Mouse (Mus musculus): ENCODE measurements around the gene Olfr1406. TPM values are rescaled to one million over a fixed set of nuclear protein-coding genes. Genes with fewer than 3 reads are reported as not detected.
"Not testable (repeated sequence)": the region's sequence is repeated elsewhere in the genome, so short reads cannot be mapped to it uniquely, and the experiment has no call there.

Gene Olfr1406
- polyA plus RNA-seq (2015; fragmentation: Nextera tagmentation; extraction: Ambion mirVana) = not detected in 2 replicates

DNA sequence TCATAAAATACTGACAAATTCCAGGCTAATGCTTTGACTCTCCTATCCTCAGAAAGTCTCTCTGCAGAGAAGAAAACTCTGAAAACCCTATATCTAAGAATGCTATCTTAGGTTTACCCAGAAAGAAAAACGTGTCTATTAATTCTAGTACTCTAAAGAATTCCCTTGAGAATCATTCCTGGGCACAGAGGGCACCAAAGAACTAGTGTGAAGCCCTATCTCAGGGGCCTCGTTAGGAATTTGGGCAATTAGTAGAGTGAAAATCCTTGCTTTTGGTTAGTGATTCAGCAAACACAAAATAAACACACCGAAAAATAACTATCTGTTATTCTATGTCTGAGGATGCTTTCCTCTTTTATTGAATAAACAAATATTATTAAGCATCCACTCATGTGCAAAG is at the start of gene Olfr1406:
TSS of gene Olfr1406 (minus strand) at position 101 of the 400 bp plus-strand sequence.
- Histone ChIP-seq H3K36me3 (no peaks in the 10 kb centered on the region), H3K27ac (replicated peaks) (no peak within 1 kb of the TSS), H3K4me3 (no peak within 1 kb of the TSS), H3K4me1 (no peaks in the 10 kb centered on the region), H3K9me3 (no peaks in the 10 kb centered on the region), H3K27me3 (replicated peaks) (no peaks in the 10 kb centered on the region), H3K9ac (no peak within 1 kb of the TSS), H3K4me2 (no peak within 1 kb of the TSS)
- no peak for ATAC-seq (ENCODE audit: extremely low read depth, insufficient number of reproducible peaks, low FRiP score, low TSS enrichment)
- 49% methylated on average over 3 of the region's 3 CpGs for WGBS

DNA sequence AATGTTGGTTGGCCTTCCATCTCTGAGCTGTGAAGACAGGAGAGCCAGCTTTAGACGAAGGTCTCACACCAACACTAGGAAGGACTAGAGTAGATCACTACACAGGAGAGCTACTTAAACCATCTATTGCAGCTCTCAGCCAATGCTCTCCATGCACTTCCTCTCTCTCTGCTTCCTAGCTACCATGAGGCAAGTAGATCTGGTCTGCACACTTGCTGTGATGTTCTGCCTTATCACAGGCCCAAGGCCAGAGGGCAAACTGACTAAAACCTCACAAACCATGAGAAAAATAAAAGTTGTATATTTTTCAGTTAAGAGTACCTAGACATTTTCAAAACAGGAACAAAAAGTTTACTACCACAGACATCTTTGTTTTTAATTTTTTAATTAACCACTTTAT is 46.6 kb upstream of the Olfr1406 start:
- H3K4me2 ChIP-seq; H3K36me3 ChIP-seq; H3K27me3 ChIP-seq (replicated peaks); H3K9ac ChIP-seq; H3K4me3 ChIP-seq; H3K4me1 ChIP-seq; H3K27ac ChIP-seq (replicated peaks); ATAC-seq (ENCODE audit: extremely low read depth, insufficient number of reproducible peaks, low FRiP score, low TSS enrichment); H3K9me3 ChIP-seq: not testable (repeated sequence)
- WGBS = 63% methylated on average over 1 of the region's 1 CpGs

DNA sequence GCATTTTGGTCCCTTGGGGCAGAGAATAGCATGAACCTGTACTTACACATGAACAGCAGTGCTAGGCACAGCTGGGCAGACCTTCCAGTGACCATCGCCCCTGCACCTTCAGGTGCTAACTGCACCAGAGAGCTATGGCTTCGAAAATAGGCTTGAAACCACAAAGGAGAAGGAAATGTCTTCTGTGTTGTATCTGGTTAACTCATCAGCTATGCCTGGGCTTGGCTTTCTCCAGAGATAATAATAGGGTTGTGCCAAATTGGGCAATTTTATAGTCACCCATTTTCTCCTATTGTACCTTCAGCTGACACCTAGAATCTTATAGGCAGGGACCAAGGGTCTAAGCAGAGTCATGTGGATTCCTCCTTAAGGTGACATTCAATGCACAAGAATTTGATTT is 36.6 kb upstream of the Olfr1406 start, which contains the start of gene Fcer1a:
TSS of gene Fcer1a (minus strand) at position 134 of the 400 bp plus-strand sequence.
- Histone ChIP-seq H3K4me1 (no peaks in the 10 kb centered on the region), H3K36me3 (no peaks in the 10 kb centered on the region), H3K27ac (replicated peaks) (no peak within 1 kb of the TSS), H3K4me2 (no peak within 1 kb of the TSS), H3K4me3 (no peak within 1 kb of the TSS), H3K27me3 (replicated peaks) (no peaks in the 10 kb centered on the region), H3K9ac (no peak within 1 kb of the TSS), H3K9me3 (no peaks in the 10 kb centered on the region)
- no peak for ATAC-seq (ENCODE audit: extremely low read depth, insufficient number of reproducible peaks, low FRiP score, low TSS enrichment)
- WGBS = 68% methylated on average over 2 of the region's 2 CpGs

DNA sequence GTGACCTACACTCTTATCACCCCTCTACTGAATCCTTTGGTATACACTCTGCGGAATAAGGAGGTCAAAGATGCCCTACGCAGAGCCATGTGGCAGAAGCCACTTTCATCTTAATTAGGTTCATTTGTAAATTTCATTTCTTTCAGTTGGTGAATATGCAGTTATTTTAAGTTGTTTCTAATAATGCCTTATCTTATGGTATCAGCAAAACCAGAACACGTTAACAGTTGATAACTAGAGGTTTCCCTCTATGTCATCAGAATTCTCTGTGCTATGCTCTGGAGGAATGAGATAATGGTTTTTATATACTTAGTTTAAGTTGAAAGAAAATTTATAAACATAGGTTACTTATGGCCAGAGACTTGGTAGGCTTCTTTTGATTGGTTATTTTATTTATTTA is 26.0 kb upstream of the Olfr1406 start:
- WGBS = 79% methylated on average over 3 of the region's 3 CpGs
- no peak overlapping the region for H3K9ac ChIP-seq
- no peaks in the 10 kb centered on the region for H3K27me3 ChIP-seq (replicated peaks)
- no peaks in the 10 kb centered on the region for H3K4me1 ChIP-seq
- no peaks in the 10 kb centered on the region for H3K36me3 ChIP-seq
- H3K4me2 ChIP-seq = no peak overlapping the region
- H3K27ac ChIP-seq (replicated peaks) = no peak overlapping the region
- H3K9me3 ChIP-seq = no peaks in the 10 kb centered on the region
- H3K4me3 ChIP-seq = no peak overlapping the region
- ATAC-seq (ENCODE audit: extremely low read depth, insufficient number of reproducible peaks, low FRiP score, low TSS enrichment) = no peak

DNA sequence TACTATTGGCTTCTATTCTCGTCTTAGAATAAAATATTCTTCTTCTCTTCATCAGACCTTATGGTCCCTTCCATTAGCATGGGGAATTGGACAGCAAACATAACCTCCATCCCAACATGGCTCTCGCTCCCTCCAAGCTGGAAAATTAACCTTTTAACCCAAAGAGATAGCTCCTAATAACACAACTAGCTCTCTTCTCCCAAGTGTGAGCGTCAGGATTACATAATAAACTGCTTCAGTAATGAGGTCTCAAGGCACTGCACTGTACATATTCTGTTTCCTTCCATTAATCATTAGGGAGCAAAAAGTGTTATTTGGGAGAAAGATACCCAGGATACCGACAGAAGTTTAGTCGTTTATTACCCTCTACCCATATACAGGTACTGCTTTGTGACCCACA is 21.7 kb upstream of the Olfr1406 start, which contains the start of gene Olfr1404:
TSS of gene Olfr1404 (plus strand) at position 301 of the 400 bp plus-strand sequence.
- Histone ChIP-seq H3K9me3 (peaks cover 7% of the 10 kb centered on the region; the same call in 1 of the 2 replicates), H3K4me1 (no peaks in the 10 kb centered on the region), H3K27ac (replicated peaks) (no peak within 1 kb of the TSS), H3K4me2 (no peak within 1 kb of the TSS), H3K9ac (no peak within 1 kb of the TSS), H3K36me3 (no peaks in the 10 kb centered on the region), H3K27me3 (replicated peaks) (no peaks in the 10 kb centered on the region), H3K4me3 (no peak within 1 kb of the TSS)
- 68% methylated on average over 5 of the region's 5 CpGs for WGBS
- no peak for ATAC-seq (ENCODE audit: extremely low read depth, insufficient number of reproducible peaks, low FRiP score, low TSS enrichment)

DNA sequence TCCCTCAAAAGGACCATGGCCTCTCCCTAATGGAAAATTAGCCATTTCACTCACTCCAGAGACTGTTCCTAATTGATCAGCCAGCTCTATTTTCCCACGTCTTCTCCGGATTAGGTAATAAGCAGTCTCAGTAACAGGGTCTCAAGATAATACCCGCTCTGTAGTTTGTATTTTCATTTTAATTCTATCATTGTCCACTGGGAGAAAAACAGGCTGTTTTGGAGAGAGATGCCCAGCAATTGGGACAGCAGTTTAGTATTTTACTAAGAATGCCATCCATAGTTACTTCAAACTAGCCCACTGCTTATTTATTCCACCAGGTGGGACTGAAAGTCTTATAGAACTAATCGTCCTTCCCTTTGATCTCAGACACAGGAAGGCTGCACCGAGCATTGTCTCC is 7.1 kb upstream of the Olfr1406 start, which contains the start of gene Olfr218:
TSS of gene Olfr218 (plus strand) at position 301 of the 400 bp plus-strand sequence.
- Histone ChIP-seq H3K27ac (replicated peaks) (no peak within 1 kb of the TSS), H3K27me3 (replicated peaks) (no peaks in the 10 kb centered on the region), H3K4me3 (no peak within 1 kb of the TSS), H3K36me3 (no peaks in the 10 kb centered on the region), H3K4me2 (no peak within 1 kb of the TSS), H3K9me3 (no peaks in the 10 kb centered on the region), H3K9ac (no peak within 1 kb of the TSS), H3K4me1 (no peaks in the 10 kb centered on the region)
- 72% methylated on average over 5 of the region's 5 CpGs for WGBS
- ATAC-seq (ENCODE audit: extremely low read depth, insufficient number of reproducible peaks, low FRiP score, low TSS enrichment) = no peak

DNA sequence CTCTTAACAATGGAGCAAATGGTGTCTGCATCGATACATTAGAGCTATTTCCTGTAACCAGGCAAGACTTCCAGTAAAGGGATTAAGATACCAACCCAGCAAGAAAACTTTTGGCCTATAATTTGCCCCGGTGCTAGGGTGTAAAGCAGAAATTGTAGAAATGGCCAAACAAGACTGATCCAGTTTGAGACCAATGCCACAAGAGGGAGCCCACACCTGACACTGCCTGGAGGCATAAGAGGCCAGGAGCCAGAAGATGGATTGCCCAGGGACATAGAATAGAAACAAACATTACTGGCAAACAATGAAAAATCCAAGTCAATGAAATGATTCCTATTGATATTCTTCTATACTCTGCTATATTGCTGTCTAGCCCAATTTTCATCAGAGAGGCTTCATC is 5.9 kb upstream of the Olfr1406 start:
- WGBS = 63% methylated on average over 2 of the region's 2 CpGs
- H3K27ac ChIP-seq (replicated peaks) = no peak overlapping the region
- no peak overlapping the region for H3K4me3 ChIP-seq
- H3K4me2 ChIP-seq = no peak overlapping the region
- H3K27me3 ChIP-seq (replicated peaks) = no peaks in the 10 kb centered on the region
- no peak overlapping the region for H3K9ac ChIP-seq
- no peaks in the 10 kb centered on the region for H3K9me3 ChIP-seq
- no peaks in the 10 kb centered on the region for H3K36me3 ChIP-seq
- ATAC-seq (ENCODE audit: extremely low read depth, insufficient number of reproducible peaks, low FRiP score, low TSS enrichment) = no peak
- no peaks in the 10 kb centered on the region for H3K4me1 ChIP-seq

DNA sequence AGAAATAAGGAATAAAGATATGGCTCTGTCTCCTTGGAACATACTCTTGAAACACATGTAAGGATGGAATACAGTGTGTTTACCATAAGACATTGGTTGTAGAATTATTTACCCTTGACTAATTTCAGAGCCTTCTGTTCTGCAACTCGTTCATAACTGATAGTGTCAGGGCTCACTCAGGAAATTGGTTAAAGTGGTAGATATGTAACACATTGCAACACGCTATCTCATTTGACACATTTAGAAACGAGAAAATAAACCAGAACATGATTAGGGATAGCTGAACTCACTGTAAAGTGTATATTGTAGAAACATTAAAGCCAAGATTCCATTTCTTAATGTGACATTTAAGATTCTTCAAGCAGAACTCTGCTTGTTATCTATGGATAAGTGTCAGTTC is 1.6 kb upstream of the Olfr1406 start:
- no peak for ATAC-seq (ENCODE audit: extremely low read depth, insufficient number of reproducible peaks, low FRiP score, low TSS enrichment)
- Histone ChIP-seq H3K9me3 (no peaks in the 10 kb centered on the region), H3K9ac (no peak overlapping the region), H3K36me3 (no peaks in the 10 kb centered on the region), H3K4me1 (no peaks in the 10 kb centered on the region), H3K27ac (replicated peaks) (no peak overlapping the region), H3K27me3 (replicated peaks) (no peaks in the 10 kb centered on the region), H3K4me2 (no peak overlapping the region), H3K4me3 (no peak overlapping the region)
- WGBS = 32% methylated on average over 3 of the region's 3 CpGs

DNA sequence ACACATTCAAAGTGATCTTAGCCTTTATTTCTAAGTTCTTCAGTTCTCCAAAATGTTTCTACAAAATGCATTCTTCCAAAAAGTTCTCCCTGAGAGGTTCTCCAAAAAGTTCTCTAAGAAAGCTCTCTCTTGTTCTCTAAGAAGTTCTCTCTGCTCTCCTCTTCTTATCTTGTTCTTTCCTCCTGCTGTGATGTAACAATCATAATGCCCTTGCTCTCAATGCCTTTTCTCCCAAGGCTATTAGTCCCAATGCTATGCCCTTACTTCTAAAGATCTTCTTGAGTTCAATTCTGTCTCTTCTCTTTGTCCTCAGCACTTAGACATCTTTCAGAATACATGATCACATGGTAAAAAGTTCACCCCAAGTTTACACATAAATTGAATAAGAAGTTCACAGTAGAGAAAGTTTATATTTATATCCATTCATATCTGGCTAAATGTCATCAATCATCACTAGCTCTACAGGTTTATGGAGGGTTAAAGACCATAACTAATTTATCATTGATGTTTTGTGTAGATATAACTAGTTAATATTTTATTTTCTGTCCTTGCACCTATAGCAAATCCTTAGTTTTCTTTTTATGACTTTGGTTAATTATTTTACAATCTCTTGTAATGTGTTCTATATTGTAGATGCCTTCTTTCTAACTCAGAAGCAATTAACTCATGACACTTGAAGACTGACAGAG is 16.1 kb downstream of the Olfr1406 start:
- Histone ChIP-seq H3K4me1 (no peaks in the 10 kb centered on the region), H3K27me3 (replicated peaks) (no peaks in the 10 kb centered on the region), H3K9me3 (no peaks in the 10 kb centered on the region), H3K4me2 (no peak overlapping the region), H3K4me3 (no peak overlapping the region), H3K36me3 (no peaks in the 10 kb centered on the region), H3K9ac (no peak overlapping the region), H3K27ac (replicated peaks) (no peak overlapping the region)
- no peak for ATAC-seq (ENCODE audit: extremely low read depth, insufficient number of reproducible peaks, low FRiP score, low TSS enrichment)

DNA sequence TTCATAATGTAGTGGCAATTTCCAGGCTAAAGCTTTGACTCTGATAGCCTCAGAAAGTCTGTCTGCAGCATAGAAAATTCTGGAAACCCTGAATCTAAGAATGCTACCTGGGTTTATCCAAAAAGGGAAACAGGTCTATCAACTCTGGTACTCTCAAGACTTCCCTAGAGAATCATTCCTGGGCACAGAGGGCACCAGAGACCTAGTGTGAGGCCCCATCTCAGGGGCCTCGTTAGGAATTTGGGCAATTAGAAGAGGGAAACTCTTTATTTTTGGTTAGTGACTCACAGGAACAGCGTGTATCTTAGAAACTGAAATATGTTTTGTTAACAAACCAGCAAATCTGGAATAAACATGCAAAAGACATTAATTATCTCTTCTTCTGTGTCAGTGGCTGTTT is 53.2 kb downstream of the Olfr1406 start, which contains the start of gene Olfr1408:
TSS of gene Olfr1408 (minus strand) at position 101 of the 400 bp plus-strand sequence.
- H3K9me3 ChIP-seq = no peaks in the 10 kb centered on the region
- H3K27ac ChIP-seq (replicated peaks) = no peak within 1 kb of the TSS
- ATAC-seq (ENCODE audit: extremely low read depth, insufficient number of reproducible peaks, low FRiP score, low TSS enrichment) = no peak
- no peak within 1 kb of the TSS for H3K9ac ChIP-seq
- H3K36me3 ChIP-seq = no peaks in the 10 kb centered on the region
- 56% methylated on average over 2 of the region's 2 CpGs for WGBS
- no peaks in the 10 kb centered on the region for H3K4me1 ChIP-seq
- H3K4me2 ChIP-seq = no peak within 1 kb of the TSS
- no peak within 1 kb of the TSS for H3K4me3 ChIP-seq
- no peaks in the 10 kb centered on the region for H3K27me3 ChIP-seq (replicated peaks)

All from heart, embryonic 13.5 days (tissue).